Mouse (Mus musculus) liver, postnatal 0 days (tissue): ENCODE data around the gene Gm10260. TPM values are rescaled to one million over a fixed set of nuclear protein-coding genes. Genes with fewer than 3 reads are reported as not detected.

ENCODE experiments used
- ATAC-seq: fragments of 200-750 bp; cut with Nextera tagmentation; 2 replicates; pipeline ENCODE4 v1.8.0; 2017; ENCODE audit warnings: mild to moderate bottlenecking, moderate library complexity
- DNase-seq: peaks from one replicate; pipeline ENCODE4 v3.0.0-alpha.2; 2016
- H3K27ac ChIP-seq: fragments of 300-500 bp; sonication (generic); 2 replicates; pipeline ENCODE4 v1.5.1; 2014; ENCODE audit warnings: antibody characterized with exemption, moderate library complexity, mild to moderate bottlenecking, low read depth
- H3K27me3 ChIP-seq: fragments of 300-500 bp; sonication (generic); 2 replicates; pipeline ENCODE4 v1.6.1; 2014; ENCODE audit warnings: low read length, control low read depth, mixed read lengths; ENCODE audit not compliant: insufficient read depth
- H3K36me3 ChIP-seq: fragments of 300-500 bp; sonication (generic); replicated peaks from 2 replicates; pipeline ENCODE4 v1.6.1; 2014; ENCODE audit warnings: mild to moderate bottlenecking, control low read depth, low read length, moderate library complexity, mixed read lengths; ENCODE audit not compliant: insufficient read depth
- H3K4me1 ChIP-seq: fragments of 300-500 bp; sonication (generic); 2 replicates; pipeline ENCODE4 v1.6.1; 2014; ENCODE audit warnings: antibody characterized with exemption, mild to moderate bottlenecking, control low read depth; ENCODE audit not compliant: insufficient read depth
- H3K4me2 ChIP-seq: fragments of 300-500 bp; sonication (generic); 2 replicates; pipeline ENCODE4 v1.6.1; 2014; ENCODE audit warnings: low read depth, mild to moderate bottlenecking, low read length, moderate library complexity, mixed read lengths
- H3K4me3 ChIP-seq: fragments of 300-500 bp; sonication (generic); 2 replicates; pipeline ENCODE4 v1.5.1; 2014; ENCODE audit warnings: low read depth, low read length
- H3K9ac ChIP-seq: fragments of 300-500 bp; sonication (generic); replicated peaks from 2 replicates; pipeline ENCODE4 v1.6.1; 2014; ENCODE audit warnings: mild to moderate bottlenecking, moderate library complexity
- H3K9me3 ChIP-seq: fragments of 300-500 bp; sonication (generic); 2 replicates; pipeline ENCODE4 v1.6.1; 2016; ENCODE audit warnings: mild to moderate bottlenecking, control low read depth, low read length, mixed read lengths
- CTCF ChIP-seq: sonication (generic); IDR thresholded peaks from 2 replicates; pipeline ENCODE4 v1.5.1; 2016; ENCODE audit warnings: antibody characterized with exemption, low read depth
- EP300 ChIP-seq: IDR thresholded peaks from 2 replicates; pipeline ENCODE4 v1.6.1; 2016; ENCODE audit warnings: antibody characterized with exemption, low read depth, mild to moderate bottlenecking
- WGBS: fragments of 180-500 bp; shearing (Covaris S2); extraction: QIAGEN DNeasy Blood & Tissue Kit; methylation state at CpG from one replicate; pipeline ENCODE4 v1.1.7; 2014; ENCODE audit not compliant: insufficient replicate concordance; 5-methylcytosine and 5-hydroxymethylcytosine counted together
- polyA plus RNA-seq: library from polyadenylated mRNA; unstranded; fragments of >200 nt; fragmentation: Nextera tagmentation; extraction: Ambion mirVana; gene quantifications from 2 replicates; pipeline ENCODE4 v1.2.1, GENCODE M21; 2015

Gene Gm10260
- polyA plus RNA-seq, 1 experiment from 2014 or later, result 5.5 TPM

DNA sequence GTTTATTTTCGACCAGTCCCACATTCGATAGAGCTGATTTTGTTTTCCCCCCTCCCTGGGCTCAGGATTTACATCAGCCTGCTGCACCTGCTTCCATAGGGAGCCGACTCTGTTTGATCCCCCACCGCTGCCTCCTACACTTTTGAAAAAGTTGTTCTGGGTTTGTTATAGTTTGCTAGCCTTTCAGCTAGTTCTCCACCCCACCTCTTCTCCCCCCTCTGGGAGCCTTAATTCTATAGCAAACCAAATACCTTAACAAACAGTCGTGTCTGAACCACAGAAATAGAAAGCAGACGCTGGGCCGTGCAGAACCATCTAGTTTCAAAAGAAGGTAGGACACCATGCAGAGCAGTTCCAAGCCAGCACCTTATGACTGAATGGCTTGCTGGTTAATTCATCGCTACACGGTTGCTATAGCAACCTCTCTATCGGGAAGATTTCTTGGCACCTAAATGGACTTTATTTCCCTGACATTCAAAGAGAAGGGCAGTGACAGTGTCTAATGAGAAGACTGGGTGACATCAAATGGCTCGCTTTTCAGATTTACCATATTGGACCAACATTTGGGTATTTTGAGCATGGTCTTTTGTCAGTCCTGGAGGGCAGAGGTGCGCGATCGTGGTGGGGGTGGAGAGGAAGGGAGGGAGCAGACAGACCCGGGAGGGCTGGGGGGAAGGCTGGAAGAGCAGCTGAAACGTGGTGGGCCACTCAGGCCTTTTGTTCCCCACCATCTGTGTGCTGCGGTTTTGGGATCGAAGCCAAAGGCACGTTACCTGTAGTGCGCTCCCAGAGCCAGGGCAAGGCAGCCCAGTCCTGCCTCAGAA is 13.2 kb downstream of the Gm10260 start:
- no peak overlapping the region for H3K4me2 ChIP-seq
- no peaks in the 10 kb centered on the region for H3K27me3 ChIP-seq
- no peaks in the 10 kb centered on the region for H3K36me3 ChIP-seq
- H3K9ac ChIP-seq, result no peak overlapping the region
- H3K4me1 ChIP-seq, result peaks cover 11% of the 10 kb centered on the region; the same call in 1 of the 2 replicates
- H3K9me3 ChIP-seq, result no peaks in the 10 kb centered on the region
- 78% methylated on average over 20 of the region's 20 CpGs for WGBS
- no peak for DNase-seq
- no peak for TF ChIP-seq CTCF
- TF ChIP-seq EP300, result no peak
- no peak for ATAC-seq
- no peak overlapping the region for H3K4me3 ChIP-seq
- no peak overlapping the region for H3K27ac ChIP-seq

DNA sequence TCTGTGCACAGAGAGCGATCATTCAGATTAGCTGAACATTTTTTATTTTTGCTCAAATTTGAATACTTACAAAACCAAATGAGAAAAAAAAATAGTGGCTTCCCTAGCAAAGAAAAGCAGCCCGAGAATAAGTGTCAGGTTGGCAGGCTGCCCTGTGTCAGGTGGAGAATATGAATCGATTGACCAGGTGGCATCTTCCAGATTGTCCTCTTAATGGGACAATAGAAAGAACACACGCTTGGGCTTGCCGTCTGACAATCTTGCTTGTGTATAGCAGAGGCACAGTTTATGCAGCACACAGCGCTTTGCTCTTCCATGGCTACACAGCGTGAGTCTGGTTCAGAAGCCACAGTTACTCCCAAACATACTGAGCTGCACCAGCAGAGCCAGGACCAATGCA is 15.8 kb downstream of the Gm10260 start:
- no peaks in the 10 kb centered on the region for H3K9me3 ChIP-seq
- no peak overlapping the region for H3K4me3 ChIP-seq
- ATAC-seq (no peak), DNase-seq (no peak)
- TF ChIP-seq EP300, result no peak
- TF ChIP-seq CTCF, result no peak
- peaks cover 11% of the 10 kb centered on the region; the same call in 1 of the 2 replicates for H3K4me1 ChIP-seq
- 83% methylated on average over 7 of the region's 7 CpGs for WGBS
- H3K27ac ChIP-seq, result no peak overlapping the region
- H3K36me3 ChIP-seq, result no peaks in the 10 kb centered on the region
- no peak overlapping the region for H3K9ac ChIP-seq
- H3K4me2 ChIP-seq, result no peak overlapping the region
- H3K27me3 ChIP-seq, result no peaks in the 10 kb centered on the region

DNA sequence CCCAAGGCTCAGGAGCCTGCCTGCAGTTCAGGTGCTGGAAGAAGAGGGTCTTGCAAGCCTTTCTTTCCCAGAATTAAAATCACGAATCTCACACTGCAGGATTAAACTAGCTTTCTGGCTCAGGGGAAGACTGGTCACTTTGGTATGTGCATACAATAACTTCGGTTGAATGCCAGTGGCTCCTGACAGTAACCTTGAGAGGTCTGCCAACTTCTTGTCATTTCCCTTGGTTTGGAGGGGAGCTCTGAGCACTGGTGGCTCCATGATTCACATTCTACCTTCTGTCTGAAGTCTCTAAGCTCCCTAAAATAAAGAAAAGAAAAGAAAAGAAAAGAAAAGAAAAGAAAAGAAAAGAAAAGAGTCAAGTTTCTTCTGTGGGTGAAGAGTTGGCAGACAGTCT is 16.4 kb downstream of the Gm10260 start:
- Histone ChIP-seq H3K9me3 (no peaks in the 10 kb centered on the region), H3K27me3 (no peaks in the 10 kb centered on the region), H3K27ac (peak overlapping the region; percentile 62), H3K4me2 (peak overlapping the region; percentile 22; the same call in 1 of the 2 replicates), H3K9ac (no peak overlapping the region), H3K4me1 (peaks cover 11% of the 10 kb centered on the region; the same call in 1 of the 2 replicates), H3K4me3 (no peak overlapping the region), H3K36me3 (no peaks in the 10 kb centered on the region)
- 54% methylated on average over 2 of the region's 2 CpGs for WGBS
- TF ChIP-seq CTCF (no peak), EP300 (no peak)
- DNase-seq (no peak), ATAC-seq (no peak)

DNA sequence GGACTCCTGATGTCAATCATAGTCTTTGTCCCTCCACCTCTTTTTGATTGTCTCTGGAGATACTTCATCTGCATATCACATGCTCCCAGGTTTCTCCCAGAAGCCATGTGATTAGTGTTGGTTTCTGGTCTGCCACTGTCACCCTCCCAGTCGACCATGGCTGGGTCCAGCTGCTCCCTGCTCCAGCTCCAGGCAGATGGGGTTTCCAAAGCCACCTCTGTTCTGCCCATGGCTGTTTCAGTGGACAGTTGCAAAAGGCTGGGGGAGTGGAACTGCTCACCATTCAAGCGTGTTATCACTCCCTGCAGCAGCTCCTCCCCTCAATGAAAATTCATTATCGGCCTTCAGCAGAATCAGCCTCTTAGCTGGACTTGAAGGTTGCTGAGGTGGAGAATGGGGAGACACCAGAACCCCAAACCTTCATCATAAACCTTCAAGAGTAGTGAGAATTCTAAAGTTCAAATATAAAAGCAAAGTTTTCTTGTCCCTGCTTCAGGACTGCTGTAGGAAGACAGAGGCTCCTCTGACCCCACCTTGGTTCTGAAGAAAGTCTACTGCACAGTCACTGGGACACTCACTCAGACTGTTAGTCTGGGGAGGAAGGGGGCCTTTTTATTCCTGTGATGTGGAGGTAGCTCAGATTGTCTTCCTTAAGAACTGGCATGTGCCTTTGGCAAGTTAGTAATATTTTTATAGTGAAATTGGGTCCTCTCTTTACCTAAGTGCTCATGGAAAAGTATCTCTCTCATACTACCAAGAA is 17.0 kb downstream of the Gm10260 start:
- TF ChIP-seq EP300 (peak; percentile 98), CTCF (no peak)
- H3K27me3 ChIP-seq, result no peaks in the 10 kb centered on the region
- no peaks in the 10 kb centered on the region for H3K36me3 ChIP-seq
- WGBS, result 42% methylated on average over 3 of the region's 3 CpGs
- peak; percentile 55 for DNase-seq
- H3K9me3 ChIP-seq, result no peaks in the 10 kb centered on the region
- H3K4me3 ChIP-seq, result no peak overlapping the region
- peaks cover 11% of the 10 kb centered on the region; the same call in 1 of the 2 replicates for H3K4me1 ChIP-seq
- H3K9ac ChIP-seq, result 0 out of 2 replicates have a peak overlapping the region, but pooled peaks have one; percentile 18
- ATAC-seq, result peak; percentile 95
- peak overlapping the region; percentile 22 for H3K4me2 ChIP-seq
- H3K27ac ChIP-seq, result peak overlapping the region; percentile 62

DNA sequence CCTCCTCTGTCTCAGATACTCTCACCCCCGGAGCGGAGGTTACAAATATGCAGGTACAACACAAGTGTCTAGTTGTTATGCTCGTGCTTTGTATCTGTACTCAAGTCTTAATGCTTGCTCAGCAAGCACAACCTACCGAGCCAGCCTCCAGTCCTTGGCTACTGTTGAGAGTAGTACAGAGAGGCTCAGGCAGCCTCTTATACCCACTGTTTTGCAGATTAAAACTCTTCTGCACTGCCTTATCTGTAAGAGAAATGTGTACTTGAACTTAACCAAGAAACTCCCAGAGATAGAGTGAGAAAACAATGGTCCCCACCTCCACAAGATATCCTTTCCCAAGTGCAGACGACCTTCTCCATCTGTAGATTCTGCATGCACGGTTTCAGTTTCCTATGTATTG is 24.5 kb downstream of the Gm10260 start:
- Histone ChIP-seq H3K4me3 (no peak overlapping the region), H3K27ac (no peak overlapping the region), H3K9ac (no peak overlapping the region), H3K27me3 (no peaks in the 10 kb centered on the region), H3K4me2 (no peak overlapping the region), H3K9me3 (no peaks in the 10 kb centered on the region), H3K4me1 (0 out of 2 replicates have a peak, but pooled peaks cover 4% of the 10 kb centered on the region), H3K36me3 (no peaks in the 10 kb centered on the region)
- TF ChIP-seq CTCF, result no peak
- TF ChIP-seq EP300, result no peak
- 64% methylated on average over 6 of the region's 6 CpGs for WGBS
- no peak for DNase-seq
- ATAC-seq, result no peak

DNA sequence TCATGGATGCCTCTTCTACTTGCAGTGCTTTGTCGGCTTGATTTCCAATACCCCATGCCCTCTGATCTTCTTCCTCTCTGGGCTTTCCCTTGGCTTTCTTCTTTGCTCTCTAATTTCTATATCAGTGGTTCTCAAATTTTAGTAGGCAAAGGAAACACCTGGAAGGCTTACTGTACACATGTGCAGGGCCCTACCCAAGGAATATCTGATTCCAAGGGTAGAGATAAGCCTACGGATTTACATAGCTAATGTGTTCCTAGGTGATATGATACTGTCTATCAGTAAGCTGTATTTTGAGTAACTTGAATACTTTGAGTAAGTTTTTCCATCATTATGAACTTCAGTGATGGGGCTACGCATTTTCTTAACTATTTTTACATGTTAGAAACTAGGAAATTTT is 25.7 kb downstream of the Gm10260 start:
- 0 out of 2 replicates have a peak, but pooled peaks cover 4% of the 10 kb centered on the region for H3K4me1 ChIP-seq
- H3K4me2 ChIP-seq, result no peak overlapping the region
- H3K27ac ChIP-seq, result no peak overlapping the region
- no peak overlapping the region for H3K9ac ChIP-seq
- WGBS, result 82% methylated on average over 3 of the region's 3 CpGs
- no peaks in the 10 kb centered on the region for H3K9me3 ChIP-seq
- H3K4me3 ChIP-seq, result no peak overlapping the region
- TF ChIP-seq CTCF, result no peak
- no peak for TF ChIP-seq EP300
- DNase-seq (no peak), ATAC-seq (no peak)
- H3K36me3 ChIP-seq, result no peaks in the 10 kb centered on the region
- no peaks in the 10 kb centered on the region for H3K27me3 ChIP-seq
